Mouse (Mus musculus): ENCODE results near the gene 5330417H12Rik. TPM values are rescaled to one million over a fixed set of nuclear protein-coding genes. Genes with fewer than 3 reads are reported as not detected.

The 5330417H12Rik gene
- not detected for polyA plus RNA-seq (2015; fragmentation: Illumina TruSeq; extraction: RNeasy Lipid Tissue Mini Kit (QIAGEN cat#74804); ENCODE audit: low read depth, low replicate concordance)

GRCm38 (mm10) chr7:107625061-107625460, at the start of gene 5330417H12Rik:
Gene 5330417H12Rik, minus strand, starts transcription at chr7:107625161.

DNA sequence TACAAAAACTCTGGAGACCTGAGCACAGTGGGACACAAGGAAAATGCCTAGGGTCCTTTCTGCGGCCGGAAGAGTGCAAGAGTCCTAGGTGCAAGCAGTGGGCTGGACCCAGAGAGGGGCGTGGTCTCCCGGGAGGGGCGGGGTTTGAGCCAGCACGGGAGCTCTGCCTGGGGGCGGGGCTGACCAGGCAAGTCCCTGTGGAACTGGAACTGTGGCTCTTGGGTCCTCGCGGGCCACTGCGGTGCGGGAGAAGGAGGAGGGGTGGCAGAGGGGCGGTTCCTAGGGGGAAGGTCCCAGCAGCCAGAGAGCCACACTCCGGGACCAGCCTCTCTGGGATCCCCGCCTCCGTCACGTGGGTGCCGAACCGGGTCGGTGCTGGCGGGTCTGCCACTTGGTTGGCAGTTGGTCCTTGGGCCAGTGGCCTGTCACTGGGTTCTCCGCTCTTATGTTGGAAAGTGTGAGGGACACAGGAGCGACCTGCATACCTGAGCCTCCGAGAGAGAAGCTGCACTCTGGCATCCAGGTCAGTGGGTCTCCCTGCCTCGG, 30.0 kb downstream of the 5330417H12Rik start, which contains the start of gene Ppfibp2:
Gene Ppfibp2, plus strand, starts transcription at position 351 of the 546 bp plus-strand sequence.

Other genes starting within 250 kb of the 5330417H12Rik start
- gene Olfml1, start 57.7 kb downstream of the 5330417H12Rik start, polyA plus RNA-seq (2015; fragmentation: Illumina TruSeq; extraction: RNeasy Lipid Tissue Mini Kit (QIAGEN cat#74804); ENCODE audit: low read depth, low replicate concordance) = 21.6 TPM
- gene Ppfibp2, start 30.0 kb downstream of the 5330417H12Rik start, polyA plus RNA-seq (2015; fragmentation: Illumina TruSeq; extraction: RNeasy Lipid Tissue Mini Kit (QIAGEN cat#74804); ENCODE audit: low read depth, low replicate concordance) = 8.3 TPM
- 0.34 TPM for gene Cyb5r2, start 132.9 kb upstream of the 5330417H12Rik start, polyA plus RNA-seq (2015; fragmentation: Illumina TruSeq; extraction: RNeasy Lipid Tissue Mini Kit (QIAGEN cat#74804); ENCODE audit: low read depth, low replicate concordance)
- gene Ovch2, start 176.0 kb upstream of the 5330417H12Rik start, polyA plus RNA-seq (2015; fragmentation: Illumina TruSeq; extraction: RNeasy Lipid Tissue Mini Kit (QIAGEN cat#74804); ENCODE audit: low read depth, low replicate concordance) = not detected
- not detected for gene Olfr467, start 187.1 kb upstream of the 5330417H12Rik start, polyA plus RNA-seq (2015; fragmentation: Illumina TruSeq; extraction: RNeasy Lipid Tissue Mini Kit (QIAGEN cat#74804); ENCODE audit: low read depth, low replicate concordance)
- not detected for gene Olfr469, start 200.4 kb upstream of the 5330417H12Rik start, polyA plus RNA-seq (2015; fragmentation: Illumina TruSeq; extraction: RNeasy Lipid Tissue Mini Kit (QIAGEN cat#74804); ENCODE audit: low read depth, low replicate concordance)
- gene Olfr470, start 222.3 kb upstream of the 5330417H12Rik start, polyA plus RNA-seq (2015; fragmentation: Illumina TruSeq; extraction: RNeasy Lipid Tissue Mini Kit (QIAGEN cat#74804); ENCODE audit: low read depth, low replicate concordance) = not detected